Mouse (Mus musculus) heart, adult 9 months (tissue): ENCODE measurements around the gene Slc35f6.
"Not testable (repeated sequence)": the region's sequence is repeated elsewhere in the genome, so short reads cannot be mapped to it uniquely, and the experiment has no call there.

Experiments used
- DNase-seq, 2 experiments: peaks; one replicate each; pipeline ENCODE4 v3.0.0; 2022; ENCODE audit warnings: low spot score in 2 of 2

The Slc35f6 gene

DNA sequence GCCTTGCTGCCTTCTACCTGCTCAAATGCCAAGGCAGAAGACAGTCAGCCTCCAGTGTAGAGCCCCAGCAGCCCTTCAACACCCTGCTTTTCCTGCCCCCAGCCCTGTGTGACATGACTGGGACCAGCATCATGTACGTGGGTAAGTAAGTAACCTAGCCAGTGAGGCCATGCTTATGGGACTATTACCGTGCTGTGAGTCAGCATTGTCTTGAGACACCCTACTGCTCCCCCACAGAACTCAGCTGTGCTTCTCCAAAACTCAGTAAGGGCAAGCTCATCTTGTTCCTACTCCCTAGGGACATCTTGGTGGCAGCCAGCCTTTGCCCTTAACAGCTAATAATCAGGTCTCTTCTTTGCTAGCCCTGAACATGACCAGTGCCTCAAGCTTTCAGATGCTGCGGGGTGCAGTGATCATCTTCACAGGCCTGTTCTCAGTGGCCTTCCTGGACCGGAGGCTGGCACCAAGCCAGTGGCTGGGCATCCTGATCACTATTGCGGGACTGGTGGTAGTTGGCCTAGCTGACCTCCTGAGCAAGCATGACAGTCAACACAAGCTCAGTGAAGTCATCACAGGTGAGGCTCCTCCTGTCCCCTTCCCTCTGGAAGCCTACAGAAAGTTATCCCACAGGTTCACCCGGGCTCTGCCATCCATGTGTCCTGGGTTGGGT, 7.9 kb downstream of the Slc35f6 start:
- no peak for DNase-seq

DNA sequence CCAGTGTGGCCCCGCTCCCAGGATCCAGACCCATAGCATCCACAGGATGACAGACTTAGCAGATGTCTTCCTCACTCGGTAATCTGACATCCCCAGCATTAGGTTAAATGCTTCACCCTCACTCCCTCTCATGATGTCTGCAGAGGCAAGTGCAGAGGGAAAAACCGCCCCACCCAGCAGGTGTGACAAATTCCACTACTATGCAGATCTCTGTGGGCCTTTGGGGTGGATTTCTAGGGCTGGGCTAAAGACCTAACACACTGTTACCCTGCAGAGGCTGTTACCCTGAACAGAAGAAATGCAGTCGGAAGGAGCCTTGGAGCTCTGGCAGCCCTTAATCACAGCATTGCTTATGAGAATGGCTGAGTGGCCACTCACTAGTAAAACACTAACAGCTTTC, 11.3 kb downstream of the Slc35f6 start:
- no peak for DNase-seq

- DNase-seq, result no peak
Observed at GRCm38 (mm10) chr5:30660278-30660677, 12.5 kb downstream of the Slc35f6 start.

DNA sequence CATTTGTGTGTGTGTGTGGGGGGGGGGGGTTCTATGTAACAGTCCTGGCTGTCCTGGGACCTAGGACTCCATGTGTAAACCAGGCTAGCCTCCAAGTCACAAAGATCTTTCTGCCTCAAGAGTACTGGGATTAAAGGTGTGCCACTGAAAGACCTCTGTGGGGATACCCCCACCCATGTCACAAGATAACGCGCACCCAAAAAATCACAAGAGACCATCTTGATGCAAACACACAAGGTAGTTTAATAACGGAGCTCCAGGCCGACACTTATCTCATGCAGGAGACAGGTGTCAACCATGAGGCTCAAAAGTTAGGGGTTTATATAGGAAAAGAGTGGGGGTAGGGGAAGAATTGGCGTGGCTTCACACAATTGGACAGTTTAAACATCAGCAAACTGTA, 13.1 kb downstream of the Slc35f6 start:
- DNase-seq, result no peak

DNA sequence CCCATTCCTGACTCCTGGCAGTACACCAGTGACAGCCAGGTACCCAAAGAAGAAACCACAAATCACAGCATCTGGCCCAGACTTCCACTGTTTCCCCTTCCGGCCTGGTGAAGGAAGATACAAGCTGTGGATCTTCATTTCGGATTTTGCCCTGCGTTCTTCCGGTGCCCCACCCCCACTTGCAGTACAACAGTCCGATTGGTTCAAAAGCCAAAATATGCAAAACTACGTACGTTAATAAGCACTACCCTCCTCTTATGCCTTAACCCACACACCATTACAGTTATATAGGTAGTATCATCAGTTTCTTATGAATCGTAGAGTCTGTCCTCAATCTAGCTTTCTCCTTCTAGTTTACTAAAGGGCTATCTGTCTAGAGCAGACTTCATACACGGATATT, 17.6 kb downstream of the Slc35f6 start:
- DNase-seq, result no peak

- no peak for DNase-seq
Observed at GRCm38 (mm10) chr5:30665968-30666367, 18.2 kb downstream of the Slc35f6 start.

GRCm38 (mm10) chr5:30666391-30667195, 18.9 kb downstream of the Slc35f6 start, which contains the start of gene Cenpa:
Gene Cenpa (plus strand): TSS chr5:30666777.
- DNase-seq, result peak; percentile 97 to 98

GRCm38 (mm10) chr5:30667215-30667614, 19.5 kb downstream of the Slc35f6 start:
- DNase-seq, result no peak

- no peak for DNase-seq
Observed at GRCm38 (mm10) chr5:30667686-30668085, 20.0 kb downstream of the Slc35f6 start.

DNA sequence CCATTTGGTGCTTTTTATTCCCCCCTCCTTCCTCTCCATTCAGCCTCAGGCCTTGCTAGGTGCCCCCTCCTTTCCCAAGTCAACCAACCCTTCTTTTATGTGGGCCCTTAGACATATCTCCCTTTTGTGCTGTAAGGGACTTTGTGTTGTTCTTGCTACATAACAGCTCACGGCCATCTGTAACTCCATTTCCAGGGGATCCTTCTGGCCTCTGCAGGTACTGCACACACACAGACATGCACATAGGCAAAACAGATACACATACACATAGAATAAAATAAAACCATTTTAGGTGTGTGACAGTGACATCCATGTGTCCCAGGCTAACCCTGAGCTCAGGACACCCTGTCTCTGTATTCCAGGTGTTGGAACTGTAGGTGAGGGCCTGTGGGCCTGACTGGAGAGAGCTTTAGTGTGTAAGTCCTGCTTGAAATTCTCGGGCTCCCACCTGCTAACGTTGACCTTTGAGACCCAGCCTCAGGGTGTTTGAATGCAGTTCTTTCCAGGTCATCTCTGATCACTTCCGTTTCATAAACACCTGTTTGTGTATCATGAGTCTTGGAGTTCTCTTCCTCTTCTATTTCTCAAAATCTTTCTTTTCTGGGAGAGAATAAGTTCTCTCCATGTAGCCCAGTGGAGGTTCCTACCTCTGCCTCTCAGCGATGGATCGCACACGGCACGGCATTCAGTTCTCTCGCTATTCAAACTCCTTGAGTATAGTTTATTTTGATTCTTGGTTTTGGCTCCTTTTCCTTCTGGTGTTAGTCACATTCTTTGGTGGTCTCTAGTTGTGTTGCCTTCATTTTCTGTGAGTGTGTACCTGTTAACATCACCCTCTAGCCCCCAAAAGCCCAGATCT, 21.1 kb downstream of the Slc35f6 start:
- DNase-seq, result no peak

GRCm38 (mm10) chr5:30669496-30669830, 21.7 kb downstream of the Slc35f6 start:
- DNase-seq, result no peak

DNA sequence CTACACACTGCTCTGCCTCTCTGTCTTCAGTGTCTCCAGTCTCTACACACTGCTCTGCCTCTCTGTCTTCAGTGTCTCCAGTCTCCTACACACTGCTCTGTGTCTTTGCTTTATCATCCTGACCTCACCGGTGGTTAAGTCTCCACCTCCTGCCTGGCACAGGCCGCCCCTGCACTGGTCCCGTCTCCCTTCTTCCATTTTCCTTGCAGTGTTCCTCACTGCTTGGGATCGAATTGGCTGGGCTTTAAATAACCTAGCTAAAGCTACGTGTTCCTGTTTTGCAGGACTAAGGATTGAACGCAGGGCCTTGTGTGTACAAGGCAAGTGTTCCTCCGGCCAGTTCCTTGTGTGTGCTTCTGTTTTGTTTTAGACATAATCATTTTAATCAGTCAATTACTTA, 22.4 kb downstream of the Slc35f6 start:
- DNase-seq, result no peak

GRCm38 (mm10) chr5:30674001-30674400, 26.3 kb downstream of the Slc35f6 start:
- no peak for DNase-seq

DNA sequence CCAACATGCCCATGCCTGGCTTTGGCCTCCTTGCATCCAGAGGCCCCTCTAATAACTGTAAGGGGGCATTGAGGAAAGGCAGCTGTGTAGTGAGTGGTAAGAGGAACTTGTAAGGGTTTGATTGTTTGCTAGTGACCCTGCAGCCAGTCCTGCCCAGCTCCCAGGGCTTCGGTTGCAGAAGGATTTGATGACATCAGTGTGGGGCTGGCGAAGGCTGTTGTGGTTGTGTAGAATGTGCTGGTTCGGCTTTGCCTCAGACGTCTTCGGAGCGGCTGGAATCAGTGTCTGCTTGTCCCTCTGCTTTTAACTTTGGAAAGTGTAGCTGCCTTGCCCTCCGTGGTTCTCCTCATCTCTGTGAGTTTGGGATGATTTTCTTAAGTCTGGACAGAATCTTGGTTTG, 29.1 kb downstream of the Slc35f6 start:
- no peak for DNase-seq

GRCm38 (mm10) chr5:30678069-30678468, 30.3 kb downstream of the Slc35f6 start:
- not testable (repeated sequence) for DNase-seq

GRCm38 (mm10) chr5:30678722-30679296, 31.1 kb downstream of the Slc35f6 start:
- DNase-seq, result no peak

GRCm38 (mm10) chr5:30679593-30679992, 31.9 kb downstream of the Slc35f6 start:
- no peak for DNase-seq

DNA sequence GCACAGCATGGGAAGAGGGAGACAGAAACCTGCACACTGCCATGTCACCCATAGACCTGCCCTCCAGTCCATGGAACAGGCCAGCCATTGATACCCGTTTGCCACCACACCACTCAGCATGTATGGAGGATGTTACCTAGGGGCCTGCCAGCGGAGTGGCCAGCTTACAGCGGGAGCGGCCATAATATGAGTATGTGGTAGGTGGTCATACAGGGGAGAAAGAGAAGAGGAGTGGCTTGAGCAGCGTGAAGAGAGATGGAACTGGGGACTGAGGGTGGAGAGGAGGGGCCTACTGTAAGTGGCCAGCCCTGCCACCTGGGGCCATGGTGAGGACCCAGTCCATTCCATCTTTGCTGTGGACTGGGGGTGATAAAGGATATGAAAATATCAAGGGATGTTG, 34.2 kb downstream of the Slc35f6 start:
- no peak for DNase-seq

DNA sequence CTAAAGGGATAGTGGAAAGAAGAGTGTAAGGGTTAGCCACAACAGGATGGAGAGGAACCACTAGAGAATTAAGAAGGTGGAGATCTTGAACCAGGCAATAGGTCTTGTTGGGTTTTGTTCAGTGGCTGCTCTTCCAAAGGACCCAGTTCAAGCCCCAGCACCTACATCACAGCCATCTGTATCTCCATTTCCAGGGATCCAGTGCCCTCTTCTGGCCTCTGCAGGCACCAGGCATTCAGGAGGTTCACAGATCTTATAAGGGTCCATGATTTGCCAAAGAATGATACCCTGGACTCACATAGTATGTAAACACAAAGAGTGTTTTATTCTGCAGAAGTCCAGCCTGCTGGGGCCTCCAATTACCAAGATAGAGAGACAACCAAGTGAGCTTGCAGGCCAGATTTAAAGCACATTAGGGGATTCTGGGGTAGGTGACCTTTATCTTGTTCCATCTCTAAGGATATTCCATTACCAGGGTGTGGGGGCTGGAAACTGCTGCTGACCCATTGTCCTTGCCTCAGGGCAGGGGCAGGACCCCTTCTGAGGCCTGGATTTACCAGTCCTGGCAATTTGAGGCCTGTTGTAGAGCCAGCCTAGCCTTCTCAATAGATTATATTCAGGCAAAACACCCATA, 35.4 kb downstream of the Slc35f6 start:
- DNase-seq, result no peak

- no peak for DNase-seq
Observed at GRCm38 (mm10) chr5:30683993-30684392, 36.3 kb downstream of the Slc35f6 start.

DNA sequence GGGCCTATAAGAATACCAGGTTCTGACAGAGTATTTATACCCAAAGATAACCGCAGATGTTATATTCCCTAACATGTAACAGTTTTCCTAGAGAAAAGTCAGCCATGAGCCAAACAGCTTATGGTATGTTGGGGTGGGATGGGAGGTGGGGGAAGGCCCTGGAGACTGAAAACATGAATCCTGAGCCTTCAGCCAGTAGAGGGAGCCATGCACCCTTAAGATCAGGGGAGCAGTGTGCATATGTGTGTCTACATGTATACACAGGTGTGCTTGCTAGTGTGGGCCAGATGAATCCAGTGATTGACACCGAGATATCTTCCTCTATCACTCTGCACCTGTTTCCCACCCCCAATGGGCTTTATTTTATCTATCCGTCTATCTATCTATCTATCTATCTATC, 39.0 kb downstream of the Slc35f6 start:
- no peak for DNase-seq
